Mouse (Mus musculus): Measurements from ENCODE around the gene Fam78a.

DNA sequence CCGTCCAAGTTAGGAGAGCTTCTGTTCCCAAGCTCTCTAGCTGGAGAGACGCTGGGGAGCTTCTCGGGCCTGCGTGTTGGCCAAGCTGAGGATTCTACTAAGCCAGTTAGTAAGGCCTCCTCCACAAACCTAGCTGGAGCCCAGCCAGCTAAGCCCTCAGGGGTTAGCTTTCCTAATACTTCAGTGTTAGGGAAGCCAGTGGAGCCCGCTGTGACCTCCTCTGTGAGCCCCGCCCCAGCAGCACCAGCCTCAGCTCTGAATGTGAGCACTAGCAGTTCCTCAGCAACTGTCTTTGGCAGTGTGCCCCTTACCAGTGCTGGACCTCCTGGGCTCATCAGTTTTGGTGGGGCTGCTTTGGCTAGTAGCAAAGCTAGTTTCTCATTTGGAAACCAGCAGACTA, 51.2 kb downstream of the Fam78a start:
- TF ChIP-seq CTCF (IDR thresholded peaks at IDR 0.05; ENCODE audit: low read depth) = no peak
- TF ChIP-seq EP300 (IDR thresholded peaks at IDR 0.05; ENCODE audit: low read depth) = no peak

Measured in liver, embryonic 14.5 days (tissue).